Mouse (Mus musculus) fibroblast of lung, adult 2 months (primary cell): ENCODE measurements at regions not wholly inside any gene's neighbourhood (a gene's known extent, or its start where the extent isn't known, plus 50 kb on each side); places are given as distances from the start of the nearest gene placed in this dataset.

Source experiments
- DNase-seq: peaks from one replicate; pipeline ENCODE4 v3.0.0-alpha.2; 2011; ENCODE audit warnings: low read depth

DNA sequence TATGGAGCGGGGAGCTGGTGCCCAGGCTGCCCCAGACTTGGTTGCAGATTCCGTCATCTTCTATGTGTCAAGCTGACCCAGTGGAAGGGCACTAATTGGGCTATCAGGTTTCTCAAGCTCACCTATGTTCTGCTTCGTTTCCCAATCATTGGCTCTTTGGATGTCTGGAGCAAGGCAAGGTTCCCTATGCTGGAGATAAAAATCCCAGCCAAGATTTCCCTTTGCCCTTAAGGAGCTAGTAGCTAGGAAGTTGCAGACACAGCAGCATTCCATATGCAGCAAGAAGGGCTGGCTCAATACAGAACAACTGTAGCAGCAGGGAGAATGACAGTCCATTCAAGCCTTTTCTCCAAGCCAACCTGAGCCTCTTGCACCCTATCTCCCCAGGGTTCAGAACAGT, 159.2 kb upstream of the Zfp706 start:
- no peak for DNase-seq

GRCm38 (mm10) chr15:37165887-37166507, 158.4 kb upstream of the Zfp706 start:
- DNase-seq, result no peak

GRCm38 (mm10) chr15:37165216-37165615, 157.6 kb upstream of the Zfp706 start:
- no peak for DNase-seq

DNA sequence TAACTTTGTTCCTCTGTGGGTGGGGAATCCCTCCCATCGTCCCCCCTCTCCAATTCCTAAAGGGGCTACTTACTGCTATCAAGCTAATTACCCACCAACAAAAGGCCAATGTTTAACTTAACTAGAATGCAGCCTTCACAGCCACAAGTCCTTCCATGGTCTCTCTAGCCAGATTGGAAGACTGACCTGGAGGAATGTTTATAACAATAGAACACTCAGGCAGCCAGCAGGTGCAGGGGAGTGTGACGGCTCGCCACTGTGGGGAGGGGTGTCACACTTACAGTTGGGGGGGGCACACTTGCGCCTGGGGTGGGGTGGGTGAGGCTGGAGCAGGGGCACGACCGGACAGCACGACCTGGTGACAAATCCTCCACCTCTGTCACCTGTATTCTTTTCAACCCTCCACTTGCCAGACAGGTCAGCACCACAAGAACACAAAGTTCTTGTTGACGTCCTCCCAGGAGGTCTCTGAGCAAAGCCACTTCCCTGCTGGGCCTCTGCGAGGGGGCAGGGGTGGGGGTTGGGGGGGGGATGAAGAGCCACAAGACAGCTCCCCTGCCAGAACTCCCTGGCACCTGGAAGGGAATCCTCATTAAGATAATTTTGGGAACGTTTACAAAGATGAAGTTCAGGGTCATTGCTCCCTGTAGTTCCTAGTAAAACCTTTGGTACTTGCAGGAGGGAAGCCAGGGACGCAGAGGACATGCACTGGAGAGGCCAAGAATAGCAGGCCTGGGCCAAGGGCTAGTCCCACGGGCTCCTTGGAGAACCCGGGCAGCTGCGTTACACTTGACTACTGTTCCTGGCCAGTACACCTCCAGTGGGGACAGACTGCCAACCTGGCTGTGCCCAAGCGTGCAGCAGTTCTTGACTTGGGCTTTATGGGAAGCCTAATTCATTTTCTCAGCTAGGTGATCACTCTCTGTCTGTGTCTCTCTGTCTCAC, 156.9 kb upstream of the Zfp706 start:
- DNase-seq, result no peak

DNA sequence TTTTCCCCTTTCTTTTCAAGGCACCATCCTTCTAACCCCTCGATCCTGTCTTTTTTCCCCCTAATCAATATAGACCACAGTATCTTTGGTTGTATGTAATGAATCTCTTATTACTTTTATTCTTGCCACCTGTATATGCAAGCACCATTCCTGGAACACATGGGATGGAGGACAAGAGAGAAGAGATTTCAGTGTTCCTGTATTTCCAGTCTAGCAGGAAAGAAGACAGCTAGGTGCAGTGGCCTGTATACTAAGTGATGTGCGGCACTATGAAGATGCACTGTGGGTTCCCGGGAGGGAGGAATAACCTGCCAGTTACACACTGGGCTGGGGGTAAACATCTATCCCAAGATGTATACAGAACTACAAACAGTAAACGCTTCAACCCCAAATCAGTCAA, 152.4 kb upstream of the Zfp706 start:
- no peak for DNase-seq

DNA sequence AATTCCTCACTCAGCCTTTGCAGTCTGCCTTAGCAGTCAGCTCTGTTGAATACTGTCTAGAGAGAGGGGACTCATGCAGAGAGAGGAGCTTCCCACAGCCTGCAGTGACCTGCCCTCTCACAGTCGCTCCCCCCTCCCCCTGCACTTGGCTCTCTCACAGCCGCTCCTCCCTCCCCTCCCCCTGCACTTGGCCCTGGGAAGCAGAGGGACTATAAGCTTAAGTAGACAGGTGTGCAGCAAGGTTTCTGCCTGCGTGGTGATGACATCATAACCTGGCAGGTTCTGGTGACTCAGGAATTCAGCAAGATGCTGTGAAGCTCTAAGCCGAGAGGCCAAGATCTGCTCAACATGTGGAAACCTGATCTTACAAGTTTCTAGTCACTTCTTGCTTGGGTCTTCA, 151.8 kb upstream of the Zfp706 start:
- DNase-seq, result no peak

GRCm38 (mm10) chr15:37157386-37157785, 149.8 kb upstream of the Zfp706 start:
- DNase-seq, result no peak

GRCm38 (mm10) chr15:37154934-37155333, 147.4 kb upstream of the Zfp706 start:
- no peak for DNase-seq

GRCm38 (mm10) chr15:37153177-37153576, 145.6 kb upstream of the Zfp706 start:
- DNase-seq, result no peak

- peak; percentile 21 for DNase-seq
These were observed 128.1 kb upstream of the Zfp706 start for GRCm38 (mm10) chr15:37135590-37136164.

DNA sequence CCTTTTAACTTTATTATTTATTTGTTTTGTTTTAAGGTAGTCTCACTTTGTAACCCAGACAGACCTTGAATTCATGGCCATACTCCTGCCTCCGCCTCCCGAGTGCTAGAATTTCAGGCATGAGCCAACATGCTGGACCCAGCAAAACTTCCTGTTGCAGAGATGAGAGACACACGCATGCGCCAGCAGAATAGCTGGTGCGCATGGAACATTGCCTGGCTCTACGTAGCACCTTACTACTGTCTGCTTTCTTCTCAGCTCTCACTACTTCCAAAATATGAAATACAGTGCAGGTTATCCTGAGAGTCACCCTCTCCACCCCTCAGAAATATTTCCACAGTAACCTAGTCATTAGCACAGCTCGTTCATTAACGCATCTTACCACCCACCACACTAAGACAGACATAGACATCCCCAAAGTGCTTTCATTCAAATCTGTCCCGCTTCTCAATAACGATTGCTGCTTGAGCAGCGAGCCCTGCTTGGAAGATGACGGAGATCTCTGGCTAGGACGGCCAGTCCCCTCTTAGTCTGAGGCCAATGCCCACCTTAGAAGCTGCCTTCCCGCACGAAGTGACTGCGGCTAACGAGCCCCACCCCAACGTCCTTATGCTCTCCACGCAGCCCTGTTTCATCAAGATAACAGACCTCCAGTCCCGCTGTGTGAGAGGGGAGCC, 127.5 kb upstream of the Zfp706 start:
- no peak for DNase-seq

DNA sequence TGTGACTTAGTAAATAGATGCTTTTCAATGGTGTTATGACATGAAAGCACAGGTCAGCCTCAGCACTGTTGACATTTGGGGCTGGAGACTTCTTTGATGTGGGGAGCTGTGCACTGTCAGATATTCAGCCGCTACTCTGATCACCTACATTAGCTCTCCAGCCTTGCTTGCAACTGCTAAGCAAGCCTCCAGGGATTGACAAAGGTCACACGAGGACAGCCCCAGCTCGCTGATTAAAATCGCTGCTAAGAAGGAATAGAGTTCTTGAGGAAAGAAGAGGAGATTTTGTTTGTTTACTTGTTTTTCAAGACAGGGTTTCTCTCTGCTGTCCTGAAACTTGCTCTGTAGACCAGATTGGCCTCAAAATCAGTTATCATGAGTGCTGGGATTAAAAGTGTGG, 126.8 kb upstream of the Zfp706 start:
- no peak for DNase-seq

DNA sequence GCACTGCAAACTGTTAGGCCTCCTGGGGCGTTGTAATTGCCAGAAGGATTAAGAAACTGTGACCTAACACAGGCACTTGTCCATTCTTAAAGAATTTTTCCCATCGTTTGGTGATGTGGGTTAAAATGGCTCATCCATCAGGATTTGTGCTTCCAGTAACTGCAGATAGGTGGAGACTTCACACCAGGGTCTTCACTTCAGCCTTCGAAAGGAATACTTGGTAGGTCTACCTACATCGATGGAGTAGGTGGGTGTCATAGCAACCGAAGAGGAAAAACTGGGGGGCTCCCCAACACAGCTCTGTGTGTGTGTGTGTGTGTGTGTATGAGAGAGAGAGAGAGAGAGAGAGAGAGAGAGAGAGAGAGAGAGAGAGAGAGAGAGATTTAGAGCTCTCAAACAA, 126.3 kb upstream of the Zfp706 start:
- DNase-seq, result no peak

DNA sequence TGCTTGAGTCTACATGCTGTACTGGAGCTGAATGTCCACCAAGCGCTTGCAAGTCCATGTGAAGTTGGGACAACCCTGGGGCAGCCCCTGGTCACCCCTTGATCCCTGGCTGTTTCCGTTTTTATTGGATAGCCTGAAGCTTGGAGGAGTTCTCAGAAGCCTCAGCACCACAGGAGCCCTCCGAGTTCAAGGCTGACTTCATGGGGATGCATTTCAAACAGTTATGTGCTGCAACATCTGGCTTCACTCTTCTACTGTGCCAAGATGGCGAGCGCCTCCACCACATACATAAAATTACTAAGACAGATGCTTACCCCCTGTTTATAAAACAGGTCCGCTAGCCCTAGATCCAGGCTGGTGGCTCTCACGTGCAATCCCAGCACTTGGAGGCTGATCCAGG, 120.1 kb upstream of the Zfp706 start:
- DNase-seq, result no peak

GRCm38 (mm10) chr15:37127170-37127569, 119.6 kb upstream of the Zfp706 start:
- no peak for DNase-seq

GRCm38 (mm10) chr15:37125823-37126222, 118.2 kb upstream of the Zfp706 start:
- no peak for DNase-seq

DNA sequence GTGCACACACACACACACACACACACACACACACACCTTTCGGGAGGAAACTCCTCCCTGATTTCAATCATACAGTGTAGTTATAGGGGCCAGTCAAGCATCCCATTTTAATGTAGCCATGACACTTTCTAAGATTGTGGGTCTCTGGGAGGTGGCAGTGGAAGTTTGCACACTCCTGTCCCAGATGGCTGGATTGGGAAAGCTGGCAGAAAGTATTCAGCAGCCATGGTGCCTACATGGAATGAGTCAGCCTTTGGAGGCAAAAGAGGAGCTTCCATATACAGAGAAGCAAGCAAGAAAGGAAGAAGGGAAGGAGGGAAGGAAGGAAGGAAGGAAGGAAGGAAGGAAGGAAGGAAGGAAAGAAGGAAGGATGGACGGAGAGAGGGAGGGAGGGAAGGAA, 117.4 kb upstream of the Zfp706 start:
- no peak for DNase-seq

GRCm38 (mm10) chr15:37124299-37124698, 116.7 kb upstream of the Zfp706 start:
- no peak for DNase-seq

- DNase-seq, result peak; percentile 51
These were observed 112.8 kb upstream of the Zfp706 start for GRCm38 (mm10) chr15:37120381-37120780.

DNA sequence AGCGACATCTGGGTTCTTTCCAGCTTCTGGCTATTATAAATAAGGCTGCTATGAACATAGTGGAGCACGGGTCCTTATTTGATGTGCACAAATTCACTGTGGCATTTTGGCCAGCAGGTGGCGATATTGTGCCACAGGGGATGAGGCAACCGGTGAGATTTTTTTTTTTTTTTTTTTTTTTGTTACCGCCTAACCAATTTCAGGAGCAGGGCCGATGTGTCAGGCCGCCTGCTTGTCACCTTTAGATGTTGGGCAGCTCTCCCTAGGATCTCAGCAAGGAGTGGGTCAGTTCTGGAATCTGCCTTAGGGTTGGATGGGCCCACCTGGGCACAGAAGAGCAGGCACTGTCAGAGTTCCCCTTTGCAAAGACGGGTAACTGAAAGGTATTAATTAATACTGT, 106.5 kb upstream of the Zfp706 start:
- DNase-seq, result no peak

GRCm38 (mm10) chr15:37110462-37110861, 102.9 kb upstream of the Zfp706 start:
- no peak for DNase-seq

- DNase-seq, result peak; percentile 49
These were observed 94.5 kb upstream of the Zfp706 start for GRCm38 (mm10) chr15:37102035-37102555.
